Mouse (Mus musculus): ENCODE measurements around the gene Ccdc102a.

Ccdc102a gene

GRCm38 (mm10) chr8:94919256-94919655, 1.4 kb upstream of the Ccdc102a start:
- no peak for DNase-seq (ENCODE audit: low spot score)

DNA sequence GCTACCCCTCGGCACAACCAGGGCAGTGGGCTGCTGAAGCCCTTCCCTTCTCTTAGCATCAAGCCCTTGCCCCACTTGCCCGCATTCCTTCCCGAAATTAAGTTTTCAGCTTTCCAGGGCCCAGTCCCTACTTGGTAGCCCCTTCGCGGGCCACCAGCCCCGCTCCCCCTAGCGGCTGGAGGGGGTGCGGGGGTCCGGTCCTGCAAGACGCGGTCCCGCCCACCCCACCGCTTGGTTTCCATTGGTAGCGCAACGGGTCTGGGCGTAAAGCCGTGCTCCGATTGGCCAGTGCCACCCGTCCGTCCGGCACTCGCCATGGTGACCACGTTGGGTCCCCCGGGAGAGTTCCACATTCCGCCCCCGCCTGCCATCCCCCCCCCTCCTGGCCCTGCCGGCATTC, 546 bp downstream of the Ccdc102a start:
- peak; percentile 57 for DNase-seq (ENCODE audit: low spot score)

DNA sequence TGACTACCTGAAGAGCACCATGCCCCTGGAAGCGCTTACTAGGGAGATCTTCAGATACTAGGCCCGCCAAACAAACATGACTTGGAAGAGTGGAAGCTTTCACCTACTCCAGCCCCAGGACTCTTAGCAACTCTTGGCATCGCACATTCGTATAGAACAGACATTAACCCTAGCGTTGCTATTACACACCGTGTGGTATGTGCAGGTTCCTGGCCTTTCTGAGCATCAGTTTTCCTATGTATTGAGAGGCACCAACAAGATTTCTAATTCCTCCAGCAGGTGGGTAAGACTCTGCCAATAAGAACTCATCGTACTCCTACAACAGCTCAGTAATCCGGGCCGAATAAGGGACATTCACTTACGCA, 956 bp downstream of the Ccdc102a start:
- DNase-seq (ENCODE audit: low spot score), result no peak

DNA sequence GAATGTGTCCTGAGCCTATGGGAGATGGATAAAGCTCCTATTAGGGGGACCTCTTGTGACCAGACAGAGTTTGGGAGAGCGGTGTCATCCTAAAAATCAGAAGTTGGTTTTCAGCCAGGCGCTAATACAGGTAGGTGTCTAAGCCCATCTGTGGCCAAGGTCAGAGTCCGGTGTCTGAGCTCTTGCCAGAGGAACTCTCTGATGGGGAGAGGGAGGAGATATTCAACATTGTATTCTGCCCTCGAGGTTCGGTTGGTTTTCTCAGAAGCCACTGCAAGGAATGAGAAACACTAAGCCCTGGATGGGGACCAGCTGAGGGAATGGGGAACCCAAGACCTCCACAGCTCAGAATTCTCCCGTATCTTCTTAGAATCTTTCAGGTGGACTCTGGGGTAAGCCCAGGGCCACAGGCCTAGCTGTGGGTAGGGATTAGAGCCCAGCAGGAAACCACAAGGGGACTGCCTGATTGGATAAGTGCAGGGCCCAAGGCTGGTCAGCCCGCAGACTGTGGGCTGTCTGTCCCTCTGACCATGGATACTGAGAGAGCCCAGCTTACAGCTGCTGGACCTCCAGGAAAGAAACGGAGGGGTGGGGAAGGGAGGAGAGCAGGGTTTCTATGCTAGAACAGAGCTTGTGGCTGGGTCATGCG, 1.5 kb downstream of the Ccdc102a start:
- DNase-seq (ENCODE audit: low spot score), result no peak

- no peak for DNase-seq (ENCODE audit: low spot score)
Measured at GRCm38 (mm10) chr8:94914701-94915101, 3.2 kb downstream of the Ccdc102a start.

GRCm38 (mm10) chr8:94914256-94914655, 3.6 kb downstream of the Ccdc102a start:
- no peak for DNase-seq (ENCODE audit: low spot score)

GRCm38 (mm10) chr8:94913061-94913660, 4.7 kb downstream of the Ccdc102a start:
- no peak for DNase-seq (ENCODE audit: low spot score)

- peak; percentile 75 for DNase-seq (ENCODE audit: low spot score)
Measured at GRCm38 (mm10) chr8:94908847-94909246, 9.1 kb downstream of the Ccdc102a start.

DNA sequence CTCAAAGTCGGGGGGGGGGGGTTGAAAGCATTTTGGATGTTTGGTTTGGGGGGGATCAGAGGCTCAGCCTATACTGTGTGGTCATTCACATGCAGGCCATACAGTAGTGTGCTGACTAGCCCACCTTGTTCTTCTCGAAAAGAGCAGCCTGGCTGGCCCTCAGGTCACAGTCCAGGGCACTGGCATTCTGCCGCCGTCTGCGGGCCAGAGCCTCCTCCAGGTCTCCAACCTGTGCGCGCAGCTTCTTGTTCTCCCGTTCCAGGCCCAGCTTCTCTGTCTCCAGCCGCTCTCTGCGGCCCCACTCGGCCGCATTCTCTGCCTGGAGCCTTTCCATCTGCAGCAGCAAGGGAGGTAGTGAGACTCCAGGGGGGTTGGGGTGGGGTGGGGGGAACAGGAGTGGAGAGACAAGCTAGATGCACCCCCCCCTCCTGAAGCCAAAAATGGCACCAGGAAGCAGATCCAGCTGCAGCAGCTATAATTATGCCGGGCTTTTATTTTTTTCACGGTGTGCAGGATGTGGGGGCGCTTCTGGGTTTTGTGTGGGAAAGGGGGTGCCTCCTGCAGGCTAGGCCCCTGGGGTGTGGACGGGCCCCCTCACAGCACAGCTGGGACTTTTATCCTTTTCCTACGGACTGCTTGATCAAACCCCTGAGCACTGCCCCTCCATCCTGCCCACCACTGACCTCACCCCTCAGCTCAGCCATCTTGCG, 10.2 kb downstream of the Ccdc102a start:
- DNase-seq (ENCODE audit: low spot score), result no peak

GRCm38 (mm10) chr8:94904450-94905175, 13.3 kb downstream of the Ccdc102a start:
- no peak for DNase-seq (ENCODE audit: low spot score)

- DNase-seq (ENCODE audit: low spot score), result no peak
Measured at GRCm38 (mm10) chr8:94903709-94904108, 14.2 kb downstream of the Ccdc102a start.

- DNase-seq (ENCODE audit: low spot score), result no peak
Measured at GRCm38 (mm10) chr8:94901031-94901430, 16.9 kb downstream of the Ccdc102a start.

DNA sequence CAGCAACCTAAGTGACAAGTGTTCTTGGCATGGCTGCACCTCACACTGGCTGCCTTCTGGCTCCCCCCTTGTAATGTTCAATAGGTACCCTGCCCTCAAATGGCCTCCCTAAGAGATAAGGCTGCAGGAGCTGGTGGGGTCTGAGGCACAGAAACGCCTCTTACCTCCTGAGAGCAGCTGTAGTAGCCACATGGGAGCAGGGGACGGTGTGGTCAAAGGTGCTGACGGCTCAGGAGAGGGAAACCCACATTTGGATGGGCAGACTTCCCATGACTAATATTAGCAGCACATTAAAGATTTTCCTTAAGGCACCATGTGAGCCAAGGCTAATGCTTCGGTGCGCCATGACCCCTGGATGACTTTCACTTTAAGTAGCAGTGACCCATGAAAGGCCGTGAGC, 17.3 kb downstream of the Ccdc102a start:
- DNase-seq (ENCODE audit: low spot score), result no peak

GRCm38 (mm10) chr8:94899262-94899661, 18.6 kb downstream of the Ccdc102a start:
- peak; percentile 66 for DNase-seq (ENCODE audit: low spot score)

DNA sequence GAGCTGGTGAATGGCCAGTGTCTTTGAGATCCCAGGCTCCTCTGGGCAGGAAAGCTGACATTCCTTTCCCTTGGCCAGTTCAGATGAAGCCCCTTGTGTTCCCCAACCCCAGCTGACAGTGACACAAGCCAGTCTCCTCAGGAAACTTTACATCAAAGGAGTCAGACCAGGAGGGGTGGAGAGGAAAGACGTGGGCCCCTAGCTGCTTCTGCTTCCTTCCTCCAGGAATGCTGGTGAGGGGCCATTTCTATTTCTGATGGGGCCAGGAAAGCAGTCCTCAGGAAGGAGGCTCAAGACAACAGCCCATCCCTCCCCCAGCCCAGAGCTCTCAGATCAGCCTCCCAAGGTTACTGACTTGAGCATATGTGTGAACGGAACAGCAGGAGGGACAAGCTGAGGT, 25.0 kb downstream of the Ccdc102a start:
- DNase-seq (ENCODE audit: low spot score), result no peak

DNA sequence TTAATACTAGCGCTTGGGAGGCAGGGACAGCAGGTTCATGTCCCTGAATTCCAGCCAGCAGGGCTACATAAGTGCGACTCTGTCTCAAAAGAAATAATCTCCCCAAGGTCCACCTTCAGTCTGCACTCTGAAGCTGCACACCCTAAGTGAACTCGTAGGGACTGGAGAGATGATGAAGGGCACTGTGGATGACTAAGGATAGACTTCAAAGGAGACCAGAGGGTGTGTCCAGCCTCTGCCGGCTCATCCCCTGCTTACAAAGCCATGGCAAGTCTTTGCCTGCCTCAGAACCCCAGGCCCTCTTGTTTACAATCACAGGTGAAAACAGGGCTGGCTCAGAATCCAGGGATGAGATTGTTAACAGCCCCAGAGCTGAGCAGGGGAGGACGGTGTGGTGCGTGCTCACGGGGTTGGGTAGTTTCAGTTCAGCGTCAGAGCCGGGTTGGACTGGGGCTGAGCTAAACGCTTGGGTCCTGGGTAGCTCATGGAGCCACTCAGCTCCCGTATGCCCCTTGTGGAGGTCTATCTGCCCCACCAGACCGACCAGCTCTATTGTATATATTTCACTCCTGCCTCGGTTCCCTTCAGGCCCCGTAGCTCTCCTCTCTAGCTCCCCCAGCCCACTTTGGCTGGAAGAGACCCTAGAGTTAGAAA, 29.4 kb downstream of the Ccdc102a start:
- no peak for DNase-seq (ENCODE audit: low spot score)

GRCm38 (mm10) chr8:94880742-94881141, 37.2 kb downstream of the Ccdc102a start:
- DNase-seq (ENCODE audit: low spot score), result no peak

GRCm38 (mm10) chr8:94876820-94877219, 41.1 kb downstream of the Ccdc102a start:
- no peak for DNase-seq (ENCODE audit: low spot score)

DNA sequence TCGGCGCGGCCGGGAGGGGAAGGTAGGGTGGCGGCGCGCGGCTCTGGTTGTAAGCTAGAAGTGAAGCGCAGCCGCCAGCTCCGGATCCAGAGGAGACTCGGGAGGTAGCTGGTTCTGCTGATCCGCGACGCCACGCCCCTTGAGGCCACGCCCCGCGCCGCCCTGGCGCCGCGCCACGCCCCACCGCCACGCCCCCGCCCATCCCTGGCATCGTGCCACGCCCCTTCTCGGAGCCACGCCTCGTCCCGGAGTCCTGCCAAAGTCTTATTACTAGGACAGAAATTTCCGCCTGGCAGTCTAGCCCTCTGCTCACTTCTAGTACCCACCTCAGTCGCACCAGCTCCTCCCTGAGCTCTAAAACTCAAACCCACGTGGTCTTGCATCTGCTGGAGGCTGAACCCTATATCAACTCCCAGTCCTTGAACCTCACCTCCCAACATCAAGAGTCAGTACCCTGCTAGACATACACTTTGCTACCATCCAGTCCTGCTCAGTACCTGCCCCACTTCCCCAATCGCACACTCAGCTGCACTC, 41.6 kb downstream of the Ccdc102a start, which contains the start of gene Dok4:
Gene Dok4 (minus strand): TSS at position 134 of the 534 bp plus-strand sequence.
- peak; percentile 84 for DNase-seq (ENCODE audit: low spot score)

- DNase-seq (ENCODE audit: low spot score), result no peak
Measured at GRCm38 (mm10) chr8:94875871-94876150, 42.1 kb downstream of the Ccdc102a start.

DNA sequence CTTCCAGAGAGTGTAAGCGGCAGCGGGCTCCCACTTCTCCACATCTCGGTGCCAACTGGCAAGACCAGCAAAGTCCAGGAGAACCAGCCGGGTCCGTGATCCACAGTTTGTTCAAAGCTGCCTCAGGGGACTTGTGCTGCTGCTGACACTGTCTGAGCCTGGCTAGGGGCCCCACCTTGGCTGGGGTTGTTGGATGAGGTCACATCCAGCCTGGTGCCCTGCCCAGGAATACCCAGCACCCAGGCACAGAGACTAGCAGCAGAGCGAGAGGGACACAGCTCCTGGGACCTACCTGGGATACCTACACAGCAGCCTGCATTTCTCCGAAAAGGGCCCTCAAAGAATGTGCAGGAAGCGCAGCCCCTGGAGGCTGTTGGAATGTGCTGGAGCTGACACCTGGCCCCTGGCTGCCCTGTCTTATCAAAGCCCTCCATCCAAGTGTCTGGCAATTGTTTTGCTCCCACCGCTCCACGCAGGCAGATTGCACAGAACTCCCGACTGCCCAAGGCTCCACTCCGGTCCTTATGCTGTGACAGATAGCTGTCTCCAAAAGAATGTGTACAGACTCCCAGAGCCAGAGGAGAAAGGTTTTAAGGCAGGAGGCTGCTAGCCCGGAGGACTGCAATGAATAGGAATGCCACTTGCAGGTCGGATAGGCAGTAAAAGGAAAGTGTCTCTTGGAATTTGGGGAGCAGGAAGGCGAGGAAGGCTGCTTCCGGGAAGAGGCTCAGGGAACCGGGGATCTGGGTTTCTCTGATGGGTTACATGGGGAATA, 42.6 kb downstream of the Ccdc102a start:
- DNase-seq (ENCODE audit: low spot score), result no peak
